Mouse (Mus musculus) cerebellum, postnatal 4 days (tissue): ENCODE data around the gene Zfp81.
"Not testable (repeated sequence)": the region's sequence is repeated elsewhere in the genome, so short reads cannot be mapped to it uniquely, and the experiment has no call there.

Experiments
- DNase-seq, 2 experiments: peaks; one replicate each; pipeline ENCODE4 v3.0.0; 2022; ENCODE audit warnings: low spot score in 2 of 2, mixed read lengths in 1 of 2

Gene Zfp81

GRCm38 (mm10) chr17:33358411-33359384, at the start of gene Zfp81:
Gene Zfp81, minus strand, starts transcription at chr17:33358878.
- peak; percentile 63 to 84 for DNase-seq

- peak; percentile 70 to 85 for DNase-seq
Measured at GRCm38 (mm10) chr17:33394182-33395034, 35.7 kb upstream of the Zfp81 start, which contains the start of gene Zfp101. Gene Zfp101, minus strand, starts transcription at chr17:33394641.

GRCm38 (mm10) chr17:33392271-33392670, 33.6 kb upstream of the Zfp81 start:
- DNase-seq, result no peak

- DNase-seq, result no peak
Measured at GRCm38 (mm10) chr17:33385705-33386104, 27.0 kb upstream of the Zfp81 start.

- no peak for DNase-seq
Measured at GRCm38 (mm10) chr17:33372795-33373194, 14.1 kb upstream of the Zfp81 start.

- DNase-seq, result no peak
Measured at GRCm38 (mm10) chr17:33352981-33353380, 5.7 kb downstream of the Zfp81 start.

- not testable (repeated sequence) for DNase-seq
Measured at GRCm38 (mm10) chr17:33289876-33290149, 68.9 kb downstream of the Zfp81 start.

- DNase-seq, result not testable (repeated sequence)
Measured at GRCm38 (mm10) chr17:33289039-33289875, 69.4 kb downstream of the Zfp81 start, which contains the start of gene Zfp955b. Gene Zfp955b, plus strand, starts transcription at chr17:33289544.
